ENCODE assay signal across 1 mouse cellular context in genomic region chr6:117906590-117907271, GRCm38 (mm10).
TF ChIP-seq lines count a peak whose summit lies in the region.

No protein-coding gene starts in this region.

TF ChIP-seq in MEL, 35 proteins besides CTCF, POLR2A, EP300 and RAD21 (continued from another document):
- TF ChIP-seq POLR2AphosphoS5 (IDR thresholded peaks at IDR 0.05; ENCODE audit: borderline replicate concordance, low read depth, low read length) (no peak), CHD1 (IDR thresholded peaks at IDR 0.05; ENCODE audit: low read depth, low read length) (no peak; the same call in none of the 2 replicates), USF1 (IDR thresholded peaks at IDR 0.05; ENCODE audit: low read depth, low read length) (0 out of 2 replicates have a peak, but pooled peaks have one; percentile 44), ZC3H11A (IDR thresholded peaks at IDR 0.05; ENCODE audit: low read depth, low read length) (no peak), JUND (IDR thresholded peaks at IDR 0.05; ENCODE audit: low read depth, low read length) (no peak), ZMIZ1 (IDR thresholded peaks at IDR 0.05; ENCODE audit: low read depth, low read length) (peak; percentile 85), ELF1 (IDR thresholded peaks at IDR 0.05; ENCODE audit: low read depth, low read length) (peak; percentile 84), TBP (IDR thresholded peaks at IDR 0.05; ENCODE audit: low read depth, low read length) (no peak; the same call in 1 of the 2 replicates), POLR2AphosphoS2 (IDR thresholded peaks at IDR 0.05; ENCODE audit: low read length) (peak; percentile 93), MAX (IDR thresholded peaks at IDR 0.05; ENCODE audit: low read length) (peak; percentile 61; the same call in 1 of the 2 replicates), KAT2A (conservative IDR thresholded peaks at IDR 0.05; ENCODE audit: low read depth, low read length) (peak; percentile 63; the same call in 1 of the 2 replicates), TCF12 (IDR thresholded peaks at IDR 0.05; ENCODE audit: low read depth, low read length) (peak; percentile 33; the same call in 1 of the 2 replicates), UBTF (IDR thresholded peaks at IDR 0.05; ENCODE audit: borderline replicate concordance, insufficient read depth, low read depth, low read length) (no peak), E2F4 (IDR thresholded peaks at IDR 0.05; ENCODE audit: borderline replicate concordance, low read depth, low read length) (no peak), USF2 (IDR thresholded peaks at IDR 0.05; ENCODE audit: borderline replicate concordance in 1 of 2, insufficient read depth in 1 of 2, low read depth in 1 of 2, low read length in 2 of 2) (no peak), MYC (IDR thresholded peaks at IDR 0.05; ENCODE audit: low read depth, low read length) (no peak), ZKSCAN1 (IDR thresholded peaks at IDR 0.05; ENCODE audit: low read depth, low read length) (no peak), CHD2 (IDR thresholded peaks at IDR 0.05; ENCODE audit: low read length) (no peak), MAFK (IDR thresholded peaks at IDR 0.05; ENCODE audit: borderline replicate concordance, low read depth, low read length) (no peak), TAL1 (IDR thresholded peaks at IDR 0.05; ENCODE audit: low read length) (no peak), MXI1 (IDR thresholded peaks at IDR 0.05; ENCODE audit: low read depth, low read length) (no peak; the same call in 1 of the 2 replicates), GATA1 (IDR thresholded peaks at IDR 0.05; ENCODE audit: low read depth, low read length) (no peak)
